Mouse (Mus musculus): ENCODE measurements around the gene BC035044. TPM values are rescaled to one million over a fixed set of nuclear protein-coding genes. Genes with fewer than 3 reads are reported as not detected.
"Not testable (repeated sequence)": the region's sequence is repeated elsewhere in the genome, so short reads cannot be mapped to it uniquely, and the experiment has no call there.

Gene BC035044
- polyA plus RNA-seq, 1 experiment from 2014 or later, result 11.9 TPM

DNA sequence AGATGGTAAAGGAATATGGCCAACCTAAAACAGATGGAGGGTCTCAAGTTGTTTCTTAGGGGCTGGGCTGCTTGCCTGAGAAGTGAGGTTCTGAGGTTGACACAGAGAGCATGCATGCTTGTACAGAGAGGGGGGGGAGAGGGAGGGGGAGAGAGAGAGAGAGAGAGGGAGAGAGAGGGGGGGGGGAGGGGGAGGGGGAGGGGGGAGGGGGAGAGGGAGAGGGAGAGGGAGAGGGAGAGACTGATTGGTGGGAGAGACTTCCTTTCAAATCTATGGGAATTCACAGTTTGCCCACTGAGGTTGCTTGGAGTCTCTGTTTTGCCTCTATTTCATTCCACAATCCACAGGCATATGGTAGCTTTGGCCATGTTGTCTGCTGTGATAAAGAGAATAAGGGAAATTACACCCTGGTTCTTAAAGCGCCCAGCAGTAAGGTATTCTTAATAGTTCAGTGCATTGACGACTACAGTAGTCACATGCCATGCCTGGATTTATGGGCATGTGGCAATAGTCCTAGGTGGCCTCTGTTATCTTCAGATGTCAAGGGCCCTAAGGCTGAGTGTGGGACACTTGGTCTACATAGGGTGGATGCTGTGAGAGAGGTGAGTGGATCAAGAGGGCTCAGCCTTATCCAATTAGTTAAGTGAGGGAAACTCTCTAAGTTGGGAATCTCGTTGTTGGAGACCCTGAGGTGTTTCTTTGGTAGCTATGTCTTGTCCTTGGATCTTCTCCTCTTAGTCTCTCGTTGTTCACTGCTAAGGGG, 49.4 kb downstream of the BC035044 start:
- Histone ChIP-seq H3K9ac (replicated peaks) (no peak overlapping the region), H3K27me3 (ENCODE audit: insufficient read depth, low read length) (no peaks in the 10 kb centered on the region), H3K4me3 (ENCODE audit: low read depth, low read length) (0 out of 2 replicates have a peak overlapping the region, but pooled peaks have one; percentile 77), H3K27ac (ENCODE audit: low read depth) (no peak overlapping the region), H3K4me2 (ENCODE audit: low read depth, low read length) (peak overlapping the region; percentile 97), H3K36me3 (replicated peaks; ENCODE audit: insufficient read depth, low read length) (no peaks in the 10 kb centered on the region), H3K4me1 (ENCODE audit: insufficient read depth) (peaks cover 26% of the 10 kb centered on the region), H3K9me3 (ENCODE audit: low read length) (no peaks in the 10 kb centered on the region)
- DNase-seq, result no peak
- no peak for ATAC-seq
- WGBS (ENCODE audit: insufficient replicate concordance), result 44% methylated on average over 4 of the region's 4 CpGs
- no peak for TF ChIP-seq EP300 (IDR thresholded peaks at IDR 0.05; ENCODE audit: low read depth)
- no peak for TF ChIP-seq CTCF (IDR thresholded peaks at IDR 0.05; ENCODE audit: low read depth)

DNA sequence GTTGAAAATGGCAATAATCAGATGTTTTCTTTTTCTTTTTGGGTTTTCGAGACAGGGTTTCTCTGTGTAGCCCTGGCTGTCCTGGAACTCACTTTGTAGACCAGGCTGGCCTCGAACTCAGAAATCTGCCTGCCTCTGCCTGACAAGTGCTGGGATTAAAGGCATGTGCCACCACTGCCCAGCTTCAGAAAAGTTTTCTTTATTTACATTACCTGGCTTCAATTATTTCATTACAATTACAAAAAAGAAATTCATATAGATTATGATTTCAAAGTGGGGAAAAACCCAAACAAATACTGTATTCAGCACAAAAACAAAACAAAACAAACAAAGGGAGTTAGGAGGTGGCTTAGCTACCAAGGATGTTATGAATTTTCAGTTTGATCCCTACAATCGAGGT, 50.3 kb downstream of the BC035044 start:
- H3K27ac ChIP-seq (ENCODE audit: low read depth); H3K36me3 ChIP-seq (replicated peaks; ENCODE audit: insufficient read depth, low read length); H3K4me2 ChIP-seq (ENCODE audit: low read depth, low read length); H3K27me3 ChIP-seq (ENCODE audit: insufficient read depth, low read length); ATAC-seq; DNase-seq; H3K9me3 ChIP-seq (ENCODE audit: low read length); H3K9ac ChIP-seq (replicated peaks); H3K4me3 ChIP-seq (ENCODE audit: low read depth, low read length): not testable (repeated sequence)
- 61% methylated on average over 3 of the region's 3 CpGs for WGBS (ENCODE audit: insufficient replicate concordance)
- H3K4me1 ChIP-seq (ENCODE audit: insufficient read depth), result peaks cover 33% of the 10 kb centered on the region

DNA sequence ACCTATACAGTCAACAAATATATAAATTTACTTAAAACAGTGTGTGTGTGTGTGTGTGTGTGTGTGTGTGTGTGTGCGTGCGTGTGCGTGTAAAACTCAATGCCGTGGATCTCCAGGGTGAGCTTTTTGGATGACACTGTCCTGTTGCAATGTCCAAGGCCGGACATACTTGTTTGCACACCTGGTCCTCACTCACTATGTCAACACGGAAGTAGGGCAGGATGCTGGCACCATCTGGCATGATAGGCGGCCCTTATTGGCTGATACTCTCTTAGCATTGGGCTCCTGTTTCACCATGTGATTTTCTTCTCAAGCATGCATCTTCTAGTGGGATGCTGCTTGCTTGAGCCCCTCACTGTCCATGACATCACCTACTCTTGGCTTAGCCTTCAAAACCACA, 51.0 kb downstream of the BC035044 start:
- H3K4me3 ChIP-seq (ENCODE audit: low read depth, low read length), result peak overlapping the region; percentile 61; the same call in 1 of the 2 replicates
- WGBS (ENCODE audit: insufficient replicate concordance), result 46% methylated on average over 7 of the region's 7 CpGs
- peak overlapping the region; percentile 93 for H3K4me2 ChIP-seq (ENCODE audit: low read depth, low read length)
- peaks cover 39% of the 10 kb centered on the region for H3K4me1 ChIP-seq (ENCODE audit: insufficient read depth)
- H3K27ac ChIP-seq (ENCODE audit: low read depth), result peak overlapping the region; percentile 83
- peak; percentile 54 for DNase-seq
- H3K36me3 ChIP-seq (replicated peaks; ENCODE audit: insufficient read depth, low read length), result no peaks in the 10 kb centered on the region
- no peak for TF ChIP-seq EP300 (IDR thresholded peaks at IDR 0.05; ENCODE audit: low read depth)
- TF ChIP-seq CTCF (IDR thresholded peaks at IDR 0.05; ENCODE audit: low read depth), result no peak
- H3K9ac ChIP-seq (replicated peaks), result no peak overlapping the region
- ATAC-seq, result peak; percentile 53
- no peaks in the 10 kb centered on the region for H3K27me3 ChIP-seq (ENCODE audit: insufficient read depth, low read length)
- H3K9me3 ChIP-seq (ENCODE audit: low read length), result no peaks in the 10 kb centered on the region

DNA sequence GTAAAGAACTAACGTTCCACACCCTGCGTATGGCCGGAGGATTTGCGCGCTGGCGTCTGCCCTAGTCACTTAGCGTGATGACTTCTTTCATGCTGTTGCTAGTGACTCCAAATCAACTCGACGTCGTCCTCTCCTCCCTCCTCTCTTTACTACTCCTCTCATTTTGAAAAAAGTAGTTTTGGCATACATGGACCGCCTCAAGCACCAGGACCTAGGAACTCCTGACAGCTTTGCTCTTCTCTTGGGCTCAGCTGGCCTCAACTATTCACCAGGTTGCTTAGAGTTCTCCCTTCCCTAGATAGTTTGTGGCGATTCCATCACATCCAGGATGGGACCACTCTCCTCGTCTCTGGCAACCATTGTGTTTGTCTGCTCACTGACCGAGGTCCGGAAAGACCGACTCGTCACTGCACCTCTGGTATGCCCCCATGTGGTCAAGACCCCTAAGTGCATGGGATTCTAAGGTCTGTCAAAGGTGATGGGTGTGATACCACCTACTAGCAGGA, 51.6 kb downstream of the BC035044 start:
- Histone ChIP-seq H3K9me3 (ENCODE audit: low read length) (no peaks in the 10 kb centered on the region), H3K27ac (ENCODE audit: low read depth) (peak overlapping the region; percentile 83), H3K4me3 (ENCODE audit: low read depth, low read length) (peak overlapping the region; percentile 61), H3K4me1 (ENCODE audit: insufficient read depth) (peaks cover 39% of the 10 kb centered on the region), H3K9ac (replicated peaks) (peak overlapping the region; percentile 67), H3K4me2 (ENCODE audit: low read depth, low read length) (peak overlapping the region; percentile 93), H3K36me3 (replicated peaks; ENCODE audit: insufficient read depth, low read length) (no peaks in the 10 kb centered on the region), H3K27me3 (ENCODE audit: insufficient read depth, low read length) (no peaks in the 10 kb centered on the region)
- TF ChIP-seq CTCF (IDR thresholded peaks at IDR 0.05; ENCODE audit: low read depth), result peak; percentile 96
- no peak for TF ChIP-seq EP300 (IDR thresholded peaks at IDR 0.05; ENCODE audit: low read depth)
- ATAC-seq (peak; percentile 68), DNase-seq (peak; percentile 89)
- WGBS (ENCODE audit: insufficient replicate concordance), result 0% methylated on average over 17 of the region's 17 CpGs

DNA sequence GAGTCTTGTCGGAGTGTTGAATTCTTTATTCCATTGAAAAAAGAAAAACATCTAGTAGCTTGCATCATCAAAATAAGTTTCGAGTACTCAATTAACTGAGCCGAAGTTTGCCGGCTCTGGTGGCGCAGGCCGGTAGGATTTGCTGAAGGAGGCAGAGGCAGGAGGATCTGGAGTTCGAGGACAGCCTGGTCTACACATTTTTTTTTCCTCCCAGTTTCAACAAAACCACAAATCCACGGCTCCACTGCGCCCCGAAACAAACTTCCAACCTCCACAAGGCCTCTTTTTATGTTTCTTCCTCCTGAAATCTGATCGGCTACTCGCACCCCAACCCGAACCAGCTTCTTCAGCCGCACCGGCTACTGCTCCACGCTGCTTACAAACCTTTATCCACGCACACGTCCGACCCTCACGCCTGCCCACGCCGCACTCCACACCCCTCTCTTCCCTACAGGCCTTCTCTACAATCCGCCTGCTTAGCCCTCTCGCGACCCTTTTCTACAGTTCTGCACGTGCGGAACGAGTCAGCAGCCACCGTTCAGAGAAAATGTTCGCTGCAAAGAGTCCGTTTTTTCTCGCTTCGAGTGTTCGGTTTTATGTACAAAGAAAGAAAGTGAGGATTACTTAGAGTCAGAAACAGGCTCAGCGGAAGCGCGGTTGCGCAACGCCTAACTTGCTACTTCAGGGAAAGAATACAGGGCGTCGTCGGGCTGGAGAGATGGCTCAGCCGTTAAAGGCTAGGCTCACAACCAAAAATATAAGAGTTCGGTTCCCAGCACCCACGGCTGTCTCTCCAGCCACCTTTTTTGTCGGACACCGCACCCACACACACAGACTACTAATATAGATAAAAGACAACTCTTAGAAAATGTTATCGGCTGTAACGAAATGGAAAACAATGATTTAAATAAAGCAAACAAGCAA, 52.3 kb downstream of the BC035044 start:
- no peaks in the 10 kb centered on the region for H3K27me3 ChIP-seq (ENCODE audit: insufficient read depth, low read length)
- under 1% methylated on average over 49 of the region's 49 CpGs for WGBS (ENCODE audit: insufficient replicate concordance)
- peak overlapping the region; percentile 76 for H3K9ac ChIP-seq (replicated peaks)
- DNase-seq, result peak; percentile 89
- peak; percentile 52 for ATAC-seq
- H3K4me1 ChIP-seq (ENCODE audit: insufficient read depth), result peaks cover 39% of the 10 kb centered on the region
- TF ChIP-seq CTCF (IDR thresholded peaks at IDR 0.05; ENCODE audit: low read depth), result no peak
- TF ChIP-seq EP300 (IDR thresholded peaks at IDR 0.05; ENCODE audit: low read depth), result peak; percentile 28; the same call in 1 of the 2 replicates
- H3K4me2 ChIP-seq (ENCODE audit: low read depth, low read length), result peak overlapping the region; percentile 93
- H3K9me3 ChIP-seq (ENCODE audit: low read length), result no peaks in the 10 kb centered on the region
- H3K27ac ChIP-seq (ENCODE audit: low read depth), result peak overlapping the region; percentile 83
- no peaks in the 10 kb centered on the region for H3K36me3 ChIP-seq (replicated peaks; ENCODE audit: insufficient read depth, low read length)
- H3K4me3 ChIP-seq (ENCODE audit: low read depth, low read length), result peak overlapping the region; percentile 61

Measured in liver, postnatal 0 days (tissue).